Comparison of ENCODE assay signal across 16 mouse cellular contexts in the genomic region with DNA sequence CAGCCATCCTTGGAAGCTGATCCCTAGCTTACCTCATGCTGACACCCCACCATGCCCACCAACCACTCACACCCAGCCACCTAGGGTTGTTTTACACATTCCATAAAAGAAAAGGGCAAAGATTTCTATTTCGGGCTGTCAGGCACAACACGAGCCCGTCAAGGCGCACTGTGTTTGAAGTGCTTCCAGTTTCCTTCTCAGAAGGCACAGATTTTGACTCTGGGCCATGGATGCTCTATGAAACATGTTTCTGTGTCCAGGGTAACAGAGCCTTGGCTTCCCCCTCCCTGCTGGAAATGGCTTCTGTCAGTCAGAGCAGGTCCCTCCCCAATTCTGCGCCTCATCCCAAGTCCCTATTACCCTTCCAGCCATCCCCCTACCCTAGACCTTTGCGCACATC.
DNase-seq lines count a peak whose midpoint lies in the region; ATAC-seq and TF ChIP-seq lines count a peak whose summit lies in the region.
"Had no signal": no experiment of that assay in that cellular context is flagged by ENCODE, and none has a peak within 500 bp of the region (broad histone marks: within the 10 kb centered on the region; RNA-seq: fewer than 3 reads in every experiment).

No protein-coding gene starts in this region.

- no peaks in the 10 kb centered on the region for H3K9me3 ChIP-seq in forebrain, embryonic 14.5 days (replicated peaks; ENCODE audit: control insufficient read depth, low read length)
- H3K9me3 ChIP-seq in forebrain, embryonic 12.5 days = no peaks in the 10 kb centered on the region
- H3K9me3 ChIP-seq: G1E; limb, embryonic 13.5 days; neural tube, embryonic 13.5 days had no signal

- 75% methylated on average over 6 of the region's 6 CpGs for WGBS in forebrain, embryonic 14.5 days
- 90% methylated on average over 6 of the region's 6 CpGs for WGBS in forebrain, embryonic 12.5 days

- H3K27ac ChIP-seq in forebrain, embryonic 14.5 days (ENCODE audit: low read depth, low read length) = no peak overlapping the region
- H3K27ac ChIP-seq in forebrain, embryonic 12.5 days = no peak overlapping the region
- peak overlapping the region; percentile 46; the same call in 1 of the 2 replicates for H3K27ac ChIP-seq in layer of hippocampus, adult 2 months
- H3K27ac ChIP-seq: limb, embryonic 13.5 days; neural tube, embryonic 13.5 days had no signal

- H3K27me3 ChIP-seq in forebrain, embryonic 14.5 days (replicated peaks; ENCODE audit: control insufficient read depth, insufficient read depth, low read length) = no peaks in the 10 kb centered on the region
- H3K27me3 ChIP-seq in forebrain, embryonic 12.5 days = no peaks in the 10 kb centered on the region
- H3K27me3 ChIP-seq: neural tube, embryonic 13.5 days had no signal

- DNase-seq in forebrain, embryonic 14.5 days (ENCODE audit: low spot score) = peak; percentile 67
- DNase-seq in layer of hippocampus, adult 2 months (ENCODE audit: low spot score in 2 of 2) = peak in 1 of 2 experiments; percentile 41
- DNase-seq in layer of hippocampus, postnatal 25 days (ENCODE audit: extremely low spot score in 1 of 2, low spot score in 1 of 2) = no peak
- DNase-seq in adrenal gland, postnatal 36 days = peak; percentile 43 to 46
- peak; percentile 54 to 85 for DNase-seq in left cerebral cortex, postnatal 14 days (ENCODE audit: low spot score in 2 of 2)
- DNase-seq in ovary, postnatal 14 days (ENCODE audit: low spot score) = no peak
- DNase-seq: cerebellum, adult 9-10 months; heart, postnatal 36 days; kidney, postnatal 14 days; lung, adult 18-20 months; retina, postnatal 1 day had no signal

- peaks cover 35% of the 10 kb centered on the region for H3K4me1 ChIP-seq in forebrain, embryonic 14.5 days (ENCODE audit: control insufficient read depth, insufficient read depth, low read length)
- peaks cover 39% of the 10 kb centered on the region for H3K4me1 ChIP-seq in forebrain, embryonic 12.5 days

- no peak for TF ChIP-seq CTCF in layer of hippocampus, adult 2 months (conservative IDR thresholded peaks at IDR 0.05)

- no peak overlapping the region for H3K4me3 ChIP-seq in forebrain, embryonic 14.5 days (ENCODE audit: low read depth, low read length)
- H3K4me3 ChIP-seq in forebrain, embryonic 12.5 days (replicated peaks) = no peak overlapping the region
- H3K4me3 ChIP-seq in layer of hippocampus, adult 2 months = no peak overlapping the region
- H3K4me3 ChIP-seq: erythroblast, embryonic 14.5 days; limb, embryonic 13.5 days; neural tube, embryonic 13.5 days had no signal

- H3K9ac ChIP-seq in forebrain, embryonic 14.5 days (ENCODE audit: low read length) = no peak overlapping the region
- no peak overlapping the region for H3K9ac ChIP-seq in forebrain, embryonic 12.5 days
- H3K9ac ChIP-seq: limb, embryonic 13.5 days; neural tube, embryonic 13.5 days had no signal

- ATAC-seq in forebrain, embryonic 14.5 days = no peak
- no peak for ATAC-seq in forebrain, embryonic 12.5 days (ENCODE audit: low FRiP score)

- intact Hi-C loops in left cerebral cortex, postnatal 14 days (cut with DNase I) = no loop called here

- H3K4me2 ChIP-seq in forebrain, embryonic 14.5 days (ENCODE audit: low read length) = no peak overlapping the region
- H3K4me2 ChIP-seq in forebrain, embryonic 12.5 days = no peak overlapping the region
- H3K4me2 ChIP-seq: limb, embryonic 13.5 days; neural tube, embryonic 13.5 days had no signal

- no peaks in the 10 kb centered on the region for H3K36me3 ChIP-seq in forebrain, embryonic 14.5 days (ENCODE audit: control insufficient read depth, insufficient read depth, low read length)
- H3K36me3 ChIP-seq in forebrain, embryonic 12.5 days (replicated peaks) = no peaks in the 10 kb centered on the region
- H3K36me3 ChIP-seq: limb, embryonic 13.5 days; neural tube, embryonic 13.5 days had no signal

Comparison
In these comparisons a context has a peak if more than half of its experiments do, and no peak if none do; other contexts are left out.
1. DNase-seq: peak in forebrain, embryonic 14.5 days (single experiment), adrenal gland, postnatal 36 days (2 of 2) and left cerebral cortex, postnatal 14 days (2 of 2); none in layer of hippocampus, postnatal 25 days (0 of 2) and ovary, postnatal 14 days (single experiment).